10 mouse cellular contexts compared by ENCODE assay signal in genomic region chr11:38747549-38747948, GRCm38 (mm10).
DNase-seq lines count a peak whose midpoint lies in the region; ATAC-seq and TF ChIP-seq lines count a peak whose summit lies in the region.
"Had no signal": no experiment of that assay in that cellular context is flagged by ENCODE, and none has a peak within 500 bp of the region (broad histone marks: within the 10 kb centered on the region; RNA-seq: fewer than 3 reads in every experiment).

No protein-coding gene starts in this region.

- peak; percentile 14 for DNase-seq in adrenal gland, adult 2 months
- DNase-seq in adrenal gland, postnatal 4 days (ENCODE audit: low spot score in 2 of 2), result no peak
- peak; percentile 27 for DNase-seq in liver, postnatal 0 days
- DNase-seq in liver, embryonic 11.5 days (ENCODE audit: low spot score), result no peak
- DNase-seq in embryo, embryonic 11 days, result peak; percentile 56
- peak; percentile 16 to 33 for DNase-seq in left cerebral cortex, adult 2 months (ENCODE audit: extremely low spot score in 1 of 2, low spot score in 2 of 2)
- DNase-seq in urinary bladder, postnatal 4 days (ENCODE audit: low spot score in 2 of 2), result no peak
- DNase-seq in thymus, adult 18-20 months, result no peak

- no peak overlapping the region for H3K27ac ChIP-seq in liver, postnatal 0 days (ENCODE audit: low read depth)
- H3K27ac ChIP-seq in liver, embryonic 11.5 days (ENCODE audit: low read depth, low read length), result no peak overlapping the region
- H3K27ac ChIP-seq in left cerebral cortex, adult 2 months, result no peak overlapping the region
- H3K27ac ChIP-seq: embryonic facial prominence, embryonic 15.5 days; neural tube, embryonic 12.5 days had no signal

- no peak for ATAC-seq in liver, postnatal 0 days
- ATAC-seq in liver, embryonic 11.5 days (replicated peaks; ENCODE audit: low FRiP score), result no peak

- TF ChIP-seq CTCF in liver, postnatal 0 days (IDR thresholded peaks at IDR 0.05; ENCODE audit: low read depth), result peak; percentile 60
- peak; percentile 68 for TF ChIP-seq CTCF in left cerebral cortex, adult 2 months (IDR thresholded peaks at IDR 0.05)

- H3K4me3 ChIP-seq in liver, postnatal 0 days (ENCODE audit: low read depth, low read length), result no peak overlapping the region
- H3K4me3 ChIP-seq in liver, embryonic 11.5 days (ENCODE audit: low read depth, low read length), result no peak overlapping the region
- no peak overlapping the region for H3K4me3 ChIP-seq in left cerebral cortex, adult 2 months
- H3K4me3 ChIP-seq: embryonic facial prominence, embryonic 15.5 days; neural tube, embryonic 12.5 days had no signal

- H3K36me3 ChIP-seq in liver, postnatal 0 days (replicated peaks; ENCODE audit: insufficient read depth, low read length), result no peaks in the 10 kb centered on the region
- no peaks in the 10 kb centered on the region for H3K36me3 ChIP-seq in liver, embryonic 11.5 days (ENCODE audit: control insufficient read depth, insufficient read depth, low read length)
- H3K36me3 ChIP-seq: embryonic facial prominence, embryonic 15.5 days; neural tube, embryonic 12.5 days had no signal

- WGBS in liver, postnatal 0 days (ENCODE audit: insufficient replicate concordance), result 37% methylated on average over 3 of the region's 3 CpGs
- WGBS in liver, embryonic 11.5 days, result 56% methylated on average over 3 of the region's 3 CpGs

- TF ChIP-seq EP300 in liver, postnatal 0 days (IDR thresholded peaks at IDR 0.05; ENCODE audit: low read depth), result no peak

- no peaks in the 10 kb centered on the region for H3K27me3 ChIP-seq in liver, postnatal 0 days (ENCODE audit: insufficient read depth, low read length)
- no peaks in the 10 kb centered on the region for H3K27me3 ChIP-seq in liver, embryonic 11.5 days (replicated peaks; ENCODE audit: control insufficient read depth, insufficient read depth, low read length)
- H3K27me3 ChIP-seq: embryonic facial prominence, embryonic 15.5 days; neural tube, embryonic 12.5 days had no signal

- H3K4me1 ChIP-seq in liver, postnatal 0 days (ENCODE audit: insufficient read depth), result no peaks in the 10 kb centered on the region
- no peaks in the 10 kb centered on the region for H3K4me1 ChIP-seq in liver, embryonic 11.5 days (replicated peaks; ENCODE audit: control insufficient read depth, insufficient read depth, low read length)
- H3K4me1 ChIP-seq: embryonic facial prominence, embryonic 15.5 days; neural tube, embryonic 12.5 days had no signal

- no peak overlapping the region for H3K4me2 ChIP-seq in liver, postnatal 0 days (ENCODE audit: low read depth, low read length)
- H3K4me2 ChIP-seq in liver, embryonic 11.5 days, result no peak overlapping the region
- H3K4me2 ChIP-seq: embryonic facial prominence, embryonic 15.5 days; neural tube, embryonic 12.5 days had no signal

- H3K9ac ChIP-seq in liver, postnatal 0 days (replicated peaks), result no peak overlapping the region
- no peak overlapping the region for H3K9ac ChIP-seq in liver, embryonic 11.5 days (ENCODE audit: low read depth, low read length)
- H3K9ac ChIP-seq: embryonic facial prominence, embryonic 15.5 days; neural tube, embryonic 12.5 days had no signal

- no peaks in the 10 kb centered on the region for H3K9me3 ChIP-seq in liver, postnatal 0 days (ENCODE audit: low read length)
- no peaks in the 10 kb centered on the region for H3K9me3 ChIP-seq in liver, embryonic 11.5 days (ENCODE audit: control insufficient read depth, low read length)
- H3K9me3 ChIP-seq: embryonic facial prominence, embryonic 15.5 days; neural tube, embryonic 12.5 days had no signal

- intact Hi-C loops in left cerebral cortex, adult 2 months (cut with DNase I), result no loop called here

Comparison
In these comparisons a context has a peak if more than half of its experiments do, and no peak if none do; other contexts are left out.
1. DNase-seq: peak in adrenal gland, adult 2 months (single experiment), liver, postnatal 0 days (single experiment), embryo, embryonic 11 days (single experiment) and left cerebral cortex, adult 2 months (2 of 2); none in adrenal gland, postnatal 4 days (0 of 2), liver, embryonic 11.5 days (single experiment), urinary bladder, postnatal 4 days (0 of 2) and thymus, adult 18-20 months (0 of 2).